Mouse (Mus musculus): Measurements from ENCODE around the gene Tmem14c. TPM values are rescaled to one million over a fixed set of nuclear protein-coding genes. Genes with fewer than 3 reads are reported as not detected.

The Tmem14c gene
- polyA plus RNA-seq, 1 experiment: 79.0 TPM

DNA sequence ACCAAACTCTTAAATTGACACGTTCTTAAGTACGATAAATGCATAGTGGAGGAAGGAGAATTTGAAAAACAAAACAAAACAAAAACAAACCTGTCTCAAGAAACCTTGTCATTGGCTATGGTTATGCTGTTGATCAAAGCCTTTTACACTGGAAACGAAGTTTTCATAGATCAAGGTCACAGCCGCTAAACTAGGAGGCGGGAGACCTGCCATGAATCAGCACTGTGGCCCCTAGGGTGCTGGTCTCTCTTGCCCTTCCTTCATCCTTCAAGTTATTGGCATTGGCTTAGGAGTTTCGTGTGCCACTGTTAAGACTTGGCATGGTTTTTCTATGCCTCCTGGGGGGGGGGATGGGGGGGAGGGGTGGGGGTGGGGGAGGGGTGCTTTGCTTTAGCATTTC is 5.5 kb downstream of the Tmem14c start:
- peaks cover 9% of the 10 kb centered on the region for H3K4me1 ChIP-seq (ENCODE audit: control insufficient read depth, insufficient read depth, insufficient read length, low read length)
- TF ChIP-seq POLR2A (IDR thresholded peaks at IDR 0.05; ENCODE audit: low read depth, low read length): no peak
- TF ChIP-seq CTCF (IDR thresholded peaks at IDR 0.05; ENCODE audit: extremely low read depth, insufficient read length, insufficient replicate concordance, low read depth, low read length): no peak
- WGBS: 85% methylated on average over 6 of the region's 6 CpGs

DNA sequence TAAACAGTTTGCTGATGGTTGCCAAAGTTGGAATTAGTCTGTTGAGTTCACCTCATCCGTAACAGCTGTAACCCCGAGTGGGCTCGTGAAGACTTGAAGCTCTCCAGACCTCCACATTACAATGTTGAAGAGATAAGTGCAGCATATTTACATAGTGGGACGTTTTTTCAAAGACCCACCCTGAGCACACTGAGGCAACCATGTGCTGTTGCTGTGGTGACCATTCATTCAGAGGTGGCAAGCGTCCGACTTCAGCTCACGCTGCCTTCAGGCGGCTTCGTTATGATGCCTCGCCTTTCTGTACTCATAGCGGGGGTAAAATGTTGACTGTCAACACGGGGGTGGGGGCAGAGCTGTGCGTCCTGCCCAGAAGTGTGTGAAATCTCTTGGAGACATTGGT is 6.0 kb downstream of the Tmem14c start:
- 69% methylated on average over 13 of the region's 13 CpGs for WGBS
- Histone ChIP-seq H3K27me3 (ENCODE audit: control insufficient read depth, insufficient read depth, low read length) (no peaks in the 10 kb centered on the region), H3K36me3 (ENCODE audit: control insufficient read depth, insufficient read depth, low read length) (peaks cover 40% of the 10 kb centered on the region), H3K27ac (ENCODE audit: insufficient read depth, low read depth, low read length) (no peak overlapping the region), H3K4me1 (ENCODE audit: control insufficient read depth, insufficient read depth, insufficient read length, low read length) (peaks cover 6% of the 10 kb centered on the region), H3K4me3 (ENCODE audit: low read depth, low read length) (no peak overlapping the region)
- no peak for TF ChIP-seq CTCF (IDR thresholded peaks at IDR 0.05; ENCODE audit: extremely low read depth, insufficient read length, insufficient replicate concordance, low read depth, low read length)
- no peak for TF ChIP-seq POLR2A (IDR thresholded peaks at IDR 0.05; ENCODE audit: low read depth, low read length)

More for the DNA sequence above, 5.5 kb downstream of the Tmem14c start:
- Histone ChIP-seq H3K27ac (ENCODE audit: insufficient read depth, low read depth, low read length) (no peak overlapping the region), H3K4me3 (ENCODE audit: low read depth, low read length) (no peak overlapping the region), H3K36me3 (ENCODE audit: control insufficient read depth, insufficient read depth, low read length) (peaks cover 40% of the 10 kb centered on the region), H3K27me3 (ENCODE audit: control insufficient read depth, insufficient read depth, low read length) (no peaks in the 10 kb centered on the region)

DNA sequence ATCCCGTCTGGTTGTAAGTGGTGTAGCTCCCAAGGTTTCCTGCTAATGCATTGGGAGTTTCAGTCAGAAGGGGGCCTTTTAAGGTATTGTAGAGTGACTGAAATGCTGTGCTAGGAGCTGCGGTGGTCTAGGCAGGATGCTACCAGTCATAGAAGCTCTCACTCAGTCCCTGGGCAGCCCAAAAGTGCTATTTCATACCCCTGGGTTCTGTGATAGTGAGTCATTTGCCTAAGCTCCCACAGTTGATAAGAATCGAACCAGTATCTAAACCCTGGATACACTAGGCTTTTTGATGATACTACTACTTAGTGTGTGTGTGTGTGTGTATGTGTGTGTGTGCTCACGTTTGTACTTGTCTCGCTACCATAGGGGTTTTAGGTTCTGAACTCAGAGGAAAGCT is 14.0 kb downstream of the Tmem14c start:
- H3K36me3 ChIP-seq (ENCODE audit: control insufficient read depth, insufficient read depth, low read length): no peaks in the 10 kb centered on the region
- no peaks in the 10 kb centered on the region for H3K27me3 ChIP-seq (ENCODE audit: control insufficient read depth, insufficient read depth, low read length)
- no peak overlapping the region for H3K27ac ChIP-seq (ENCODE audit: insufficient read depth, low read depth, low read length)
- WGBS: 70% methylated on average over 5 of the region's 5 CpGs
- no peak for TF ChIP-seq POLR2A (IDR thresholded peaks at IDR 0.05; ENCODE audit: low read depth, low read length)
- TF ChIP-seq CTCF (IDR thresholded peaks at IDR 0.05; ENCODE audit: extremely low read depth, insufficient read length, insufficient replicate concordance, low read depth, low read length): no peak
- H3K4me1 ChIP-seq (ENCODE audit: control insufficient read depth, insufficient read depth, insufficient read length, low read length): no peaks in the 10 kb centered on the region
- H3K4me3 ChIP-seq (ENCODE audit: low read depth, low read length): no peak overlapping the region

DNA sequence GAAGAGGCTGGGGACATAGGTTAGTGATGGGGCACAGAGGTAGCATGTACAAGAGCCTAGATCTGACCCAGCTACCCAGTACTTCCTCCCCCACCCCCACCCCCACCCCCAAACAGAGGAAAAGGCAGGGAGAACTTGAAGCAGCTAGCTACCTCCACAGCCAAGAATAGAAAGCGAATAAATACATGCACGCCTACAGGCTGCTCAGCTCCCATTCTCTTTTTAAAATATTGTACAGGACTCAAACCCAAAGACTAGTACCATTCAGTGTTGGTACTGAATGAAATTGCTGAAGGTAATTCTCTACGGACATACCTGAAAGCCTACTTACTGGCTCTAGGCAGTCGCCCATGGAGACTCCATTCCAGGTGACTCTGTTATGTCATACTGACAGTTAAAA is 26.4 kb downstream of the Tmem14c start:
- no peak overlapping the region for H3K27ac ChIP-seq (ENCODE audit: insufficient read depth, low read depth, low read length)
- no peak for TF ChIP-seq POLR2A (IDR thresholded peaks at IDR 0.05; ENCODE audit: low read depth, low read length)
- no peak for TF ChIP-seq CTCF (IDR thresholded peaks at IDR 0.05; ENCODE audit: extremely low read depth, insufficient read length, insufficient replicate concordance, low read depth, low read length)
- H3K4me3 ChIP-seq (ENCODE audit: low read depth, low read length): no peak overlapping the region
- 88% methylated on average over 4 of the region's 4 CpGs for WGBS
- H3K4me1 ChIP-seq (ENCODE audit: control insufficient read depth, insufficient read depth, insufficient read length, low read length): no peaks in the 10 kb centered on the region
- H3K36me3 ChIP-seq (ENCODE audit: control insufficient read depth, insufficient read depth, low read length): no peaks in the 10 kb centered on the region
- H3K27me3 ChIP-seq (ENCODE audit: control insufficient read depth, insufficient read depth, low read length): no peaks in the 10 kb centered on the region

DNA sequence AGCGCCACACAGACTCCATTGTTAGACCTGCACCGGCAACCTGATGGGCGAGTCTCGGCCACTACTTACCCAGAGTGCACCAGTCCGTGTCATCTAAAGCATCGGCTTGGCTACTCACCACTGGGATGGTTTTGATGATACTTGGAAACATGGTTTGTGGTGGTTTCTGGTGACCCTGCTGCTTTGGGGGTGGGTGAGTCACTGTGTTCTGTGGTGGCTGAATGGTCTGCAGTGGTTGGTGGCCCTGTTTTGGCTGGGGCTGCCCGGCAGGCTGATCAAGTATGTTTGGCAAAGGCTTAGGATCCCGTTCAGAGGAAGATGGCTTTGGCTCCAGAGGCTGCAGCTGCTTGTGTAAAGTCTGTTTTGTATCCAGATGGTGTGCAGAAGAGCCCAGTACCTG is 29.8 kb downstream of the Tmem14c start:
- 81% methylated on average over 8 of the region's 8 CpGs for WGBS
- no peak for TF ChIP-seq POLR2A (IDR thresholded peaks at IDR 0.05; ENCODE audit: low read depth, low read length)

DNA sequence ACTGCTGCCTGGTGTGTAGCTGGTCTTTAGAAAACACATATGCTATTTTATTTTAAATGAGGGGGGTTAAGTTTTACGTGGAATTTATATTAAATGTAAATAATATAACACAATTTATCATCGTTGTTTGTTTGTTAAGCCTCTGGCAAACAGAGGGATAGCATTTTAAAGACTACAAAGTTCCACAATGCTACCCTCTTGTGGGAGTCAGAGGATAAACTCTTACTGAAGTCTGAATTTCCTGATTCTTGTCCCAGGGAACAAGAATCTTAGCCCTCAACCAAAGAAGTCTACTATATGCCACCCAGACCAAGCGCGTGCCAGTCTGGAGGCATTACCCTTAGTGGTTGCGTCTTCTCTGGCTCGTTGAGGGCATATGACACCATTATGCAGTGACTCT is 31.2 kb downstream of the Tmem14c start:
- Histone ChIP-seq H3K4me1 (ENCODE audit: control insufficient read depth, insufficient read depth, insufficient read length, low read length) (no peaks in the 10 kb centered on the region), H3K36me3 (ENCODE audit: control insufficient read depth, insufficient read depth, low read length) (no peaks in the 10 kb centered on the region), H3K27ac (ENCODE audit: insufficient read depth, low read depth, low read length) (no peak overlapping the region), H3K27me3 (ENCODE audit: control insufficient read depth, insufficient read depth, low read length) (no peaks in the 10 kb centered on the region), H3K4me3 (ENCODE audit: low read depth, low read length) (no peak overlapping the region)
- no peak for TF ChIP-seq CTCF (IDR thresholded peaks at IDR 0.05; ENCODE audit: extremely low read depth, insufficient read length, insufficient replicate concordance, low read depth, low read length)
- TF ChIP-seq POLR2A (IDR thresholded peaks at IDR 0.05; ENCODE audit: low read depth, low read length): no peak
- WGBS: 78% methylated on average over 6 of the region's 6 CpGs

More for the DNA sequence above, 29.8 kb downstream of the Tmem14c start:
- no peak overlapping the region for H3K4me3 ChIP-seq (ENCODE audit: low read depth, low read length)
- no peak overlapping the region for H3K27ac ChIP-seq (ENCODE audit: insufficient read depth, low read depth, low read length)
- H3K36me3 ChIP-seq (ENCODE audit: control insufficient read depth, insufficient read depth, low read length): no peaks in the 10 kb centered on the region
- no peaks in the 10 kb centered on the region for H3K27me3 ChIP-seq (ENCODE audit: control insufficient read depth, insufficient read depth, low read length)
- no peaks in the 10 kb centered on the region for H3K4me1 ChIP-seq (ENCODE audit: control insufficient read depth, insufficient read depth, insufficient read length, low read length)

DNA sequence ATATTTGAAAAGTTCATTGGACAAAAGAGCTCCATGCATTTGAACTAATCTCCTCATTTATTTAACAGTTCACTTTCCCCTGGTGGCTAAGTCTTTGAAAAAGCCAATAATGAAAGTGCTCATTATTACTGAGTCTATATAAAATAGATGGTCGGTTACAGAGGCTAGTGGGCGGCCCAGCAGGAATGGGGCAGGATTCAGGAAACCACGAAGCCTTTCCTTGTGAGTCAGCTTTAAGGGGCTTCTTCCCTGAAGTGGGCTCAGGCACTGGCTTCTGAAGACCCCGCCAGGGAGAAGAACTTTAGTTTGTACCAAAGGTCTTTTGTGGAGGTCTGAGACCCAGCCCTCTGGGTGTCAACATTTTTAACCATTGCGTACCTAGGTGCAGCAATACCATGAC is 35.9 kb downstream of the Tmem14c start:
- no peak overlapping the region for H3K27ac ChIP-seq (ENCODE audit: insufficient read depth, low read depth, low read length)
- 75% methylated on average over 5 of the region's 5 CpGs for WGBS
- H3K36me3 ChIP-seq (ENCODE audit: control insufficient read depth, insufficient read depth, low read length): no peaks in the 10 kb centered on the region
- H3K27me3 ChIP-seq (ENCODE audit: control insufficient read depth, insufficient read depth, low read length): no peaks in the 10 kb centered on the region
- no peaks in the 10 kb centered on the region for H3K4me1 ChIP-seq (ENCODE audit: control insufficient read depth, insufficient read depth, insufficient read length, low read length)
- H3K4me3 ChIP-seq (ENCODE audit: low read depth, low read length): no peak overlapping the region
- TF ChIP-seq POLR2A (IDR thresholded peaks at IDR 0.05; ENCODE audit: low read depth, low read length): no peak

DNA sequence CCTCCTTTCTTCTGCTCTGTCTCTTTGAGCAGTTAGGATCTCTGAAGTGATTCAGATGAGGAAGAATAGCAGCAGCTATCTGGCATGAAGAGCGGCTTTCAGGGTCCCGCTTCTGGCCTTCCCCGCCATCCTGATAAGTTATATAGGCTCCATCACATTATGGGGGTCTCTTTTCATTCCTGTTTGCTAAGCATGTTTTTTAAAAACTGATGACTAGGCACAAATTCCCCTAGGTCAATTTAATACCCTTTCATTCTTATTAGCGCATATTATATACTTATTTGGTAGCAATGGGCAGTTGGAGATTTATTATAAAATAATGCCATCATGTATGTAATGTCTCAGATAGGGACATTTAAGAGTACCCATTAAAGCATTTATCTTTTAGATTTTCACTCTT is 51.5 kb downstream of the Tmem14c start:
- Histone ChIP-seq H3K27ac (ENCODE audit: insufficient read depth, low read depth, low read length) (no peak overlapping the region), H3K27me3 (ENCODE audit: control insufficient read depth, insufficient read depth, low read length) (no peaks in the 10 kb centered on the region), H3K36me3 (ENCODE audit: control insufficient read depth, insufficient read depth, low read length) (no peaks in the 10 kb centered on the region), H3K4me1 (ENCODE audit: control insufficient read depth, insufficient read depth, insufficient read length, low read length) (no peaks in the 10 kb centered on the region), H3K4me3 (ENCODE audit: low read depth, low read length) (no peak overlapping the region)
- TF ChIP-seq POLR2A (IDR thresholded peaks at IDR 0.05; ENCODE audit: low read depth, low read length) (no peak), CTCF (IDR thresholded peaks at IDR 0.05; ENCODE audit: extremely low read depth, insufficient read length, insufficient replicate concordance, low read depth, low read length) (no peak)
- WGBS: 99% methylated on average over 4 of the region's 4 CpGs

All from small intestine, adult 2 months (tissue).